Mouse (Mus musculus) lung, postnatal 0 days (tissue): ENCODE data around the gene Rnf213. TPM values are rescaled to one million over a fixed set of nuclear protein-coding genes. Genes with fewer than 3 reads are reported as not detected.
A peak's percentile ranks its signal among the peaks of the same experiment; 100 is the strongest.
"Not testable (repeated sequence)": the region's sequence is repeated elsewhere in the genome, so short reads cannot be mapped to it uniquely, and the experiment has no call there.

ENCODE experiments used
- ATAC-seq: fragments of 200-750 bp; cut with Nextera tagmentation; 2 replicates; pipeline ENCODE4 v1.8.0; 2017; ENCODE audit warnings: moderate library complexity
- DNase-seq: peaks from one replicate; pipeline ENCODE4 v3.0.0-alpha.2; 2016; ENCODE audit warnings: low spot score
- H3K27ac ChIP-seq: fragments of 300-500 bp; sonication (generic); 2 replicates; pipeline ENCODE4 v1.5.1; 2014; ENCODE audit warnings: antibody characterized with exemption, mild to moderate bottlenecking, low read length, mixed read lengths
- H3K27me3 ChIP-seq: fragments of 300-500 bp; sonication (generic); replicated peaks from 2 replicates; pipeline ENCODE4 v1.6.1; 2014; ENCODE audit warnings: low read length, mixed read lengths; ENCODE audit not compliant: insufficient read depth
- H3K36me3 ChIP-seq: fragments of 300-500 bp; sonication (generic); 2 replicates; pipeline ENCODE4 v1.6.1; 2014; ENCODE audit warnings: low read length, mixed read lengths; ENCODE audit not compliant: insufficient read depth
- H3K4me1 ChIP-seq: fragments of 300-500 bp; sonication (generic); 2 replicates; pipeline ENCODE4 v1.6.1; 2014; ENCODE audit warnings: antibody characterized with exemption, low read depth, low read length, mixed read lengths; ENCODE audit not compliant: insufficient read depth
- H3K4me2 ChIP-seq: fragments of 300-500 bp; sonication (generic); replicated peaks from 2 replicates; pipeline ENCODE4 v1.6.1; 2014; ENCODE audit warnings: low read depth, mild to moderate bottlenecking, low read length, moderate library complexity, mixed read lengths
- H3K4me3 ChIP-seq: fragments of 300-500 bp; sonication (generic); 2 replicates; pipeline ENCODE4 v1.5.1; 2014; ENCODE audit warnings: low read depth, low read length
- H3K9ac ChIP-seq: fragments of 300-500 bp; sonication (generic); replicated peaks from 2 replicates; pipeline ENCODE4 v1.6.1; 2014; ENCODE audit warnings: low read depth, mild to moderate bottlenecking
- H3K9me3 ChIP-seq: fragments of 300-500 bp; sonication (generic); 2 replicates; pipeline ENCODE4 v1.6.1; 2016; ENCODE audit warnings: low read length, mixed read lengths
- CTCF ChIP-seq: IDR thresholded peaks from 2 replicates; pipeline ENCODE4 v1.5.1; 2016; ENCODE audit warnings: antibody characterized with exemption, mild to moderate bottlenecking
- EP300 ChIP-seq: IDR thresholded peaks from 2 replicates; pipeline ENCODE4 v1.6.1; 2016; ENCODE audit warnings: antibody characterized with exemption, mild to moderate bottlenecking, control low read depth
- WGBS: fragments of 180-500 bp; shearing (Covaris S2); extraction: QIAGEN DNeasy Blood & Tissue Kit; methylation state at CpG from one replicate; pipeline ENCODE4 v1.1.7; 2014; 5-methylcytosine and 5-hydroxymethylcytosine counted together
- polyA plus RNA-seq: library from polyadenylated mRNA; unstranded; fragments of >200 nt; fragmentation: Nextera tagmentation; extraction: Ambion mirVana; gene quantifications from 2 replicates; pipeline ENCODE4 v1.2.1, GENCODE M21; 2015

Gene Rnf213
- polyA plus RNA-seq, 1 experiment from 2014 or later, result 8.2 TPM

DNA sequence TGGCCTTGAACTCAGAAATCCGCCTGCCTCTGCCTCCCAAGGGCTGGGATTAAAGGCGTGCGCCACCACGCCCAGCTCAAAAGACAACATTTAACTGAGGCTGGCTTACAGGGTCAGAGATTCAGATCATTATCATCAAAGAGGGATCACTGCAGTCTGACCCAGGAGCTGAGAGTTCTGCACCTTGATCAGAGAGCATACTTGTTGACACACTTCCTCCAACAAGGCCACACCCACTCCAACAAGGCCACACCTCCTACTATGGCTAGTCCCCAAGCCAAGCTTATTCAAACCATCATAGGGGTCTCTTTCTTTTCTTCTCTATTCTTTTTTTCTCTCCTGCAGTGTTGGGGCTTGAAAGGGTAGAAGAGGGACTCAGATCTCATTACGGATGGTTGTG, 6.6 kb upstream of the Rnf213 start:
- no peak for TF ChIP-seq EP300
- no peaks in the 10 kb centered on the region for H3K36me3 ChIP-seq
- H3K27me3 ChIP-seq, result no peaks in the 10 kb centered on the region
- H3K9ac ChIP-seq, result no peak overlapping the region
- ATAC-seq (no peak), DNase-seq (no peak)
- H3K9me3 ChIP-seq, result no peaks in the 10 kb centered on the region
- no peak overlapping the region for H3K4me3 ChIP-seq
- H3K4me1 ChIP-seq, result peaks cover 5% of the 10 kb centered on the region; the same call in 1 of the 2 replicates
- H3K27ac ChIP-seq, result no peak overlapping the region
- WGBS, result 92% methylated on average over 5 of the region's 5 CpGs
- H3K4me2 ChIP-seq, result no peak overlapping the region

DNA sequence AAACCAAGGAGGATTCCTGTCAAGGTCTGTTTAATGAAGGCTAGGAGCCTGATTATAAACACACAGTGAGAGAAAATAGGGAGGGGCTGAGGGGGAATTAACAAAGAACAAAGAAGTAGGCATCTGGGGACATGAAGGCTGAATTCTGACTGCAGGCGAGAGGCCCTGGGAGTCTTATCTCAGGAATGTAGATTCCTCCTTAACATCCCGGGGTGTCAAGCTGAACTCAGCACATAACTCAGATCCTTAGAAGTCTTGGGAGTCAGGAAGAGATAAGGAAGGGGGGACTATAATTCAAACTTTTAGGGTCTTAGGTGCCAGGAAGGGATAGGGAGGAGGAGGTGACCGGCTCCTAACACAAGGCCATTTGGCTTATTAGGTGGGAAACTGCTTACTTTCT, 5.6 kb upstream of the Rnf213 start:
- H3K9ac ChIP-seq, H3K27me3 ChIP-seq, H3K4me1 ChIP-seq, H3K4me3 ChIP-seq, DNase-seq, ATAC-seq, H3K36me3 ChIP-seq, H3K4me2 ChIP-seq, H3K27ac ChIP-seq, H3K9me3 ChIP-seq: not testable (repeated sequence)
- 11% methylated on average over 3 of the region's 3 CpGs for WGBS

DNA sequence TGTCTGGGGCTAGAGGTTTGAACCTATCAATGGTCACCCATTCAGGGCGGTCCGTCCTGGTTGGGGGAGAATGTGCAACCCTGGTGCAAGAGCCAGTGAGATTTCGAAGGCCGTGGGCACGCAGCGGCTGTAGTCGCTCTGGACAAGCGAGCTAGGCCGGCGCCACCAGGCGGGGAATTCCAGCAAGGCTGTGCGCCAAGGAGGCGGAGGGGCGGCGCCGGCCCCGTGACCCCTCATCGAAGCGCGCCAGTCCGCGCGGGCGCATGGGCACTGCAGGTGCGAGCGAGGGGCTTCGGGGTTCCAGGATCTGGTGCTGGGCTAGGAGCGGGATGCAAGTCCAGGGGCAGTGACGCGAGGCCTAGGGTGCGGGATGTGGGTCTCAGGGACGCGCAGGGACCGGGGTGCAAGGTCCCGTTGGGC, 3.0 kb upstream of the Rnf213 start:
- Histone ChIP-seq H3K27ac (peak overlapping the region; percentile 98), H3K9me3 (no peaks in the 10 kb centered on the region), H3K9ac (peak overlapping the region; percentile 69), H3K27me3 (no peaks in the 10 kb centered on the region), H3K4me2 (peak overlapping the region; percentile 87), H3K4me1 (peaks cover 8% of the 10 kb centered on the region; the same call in 1 of the 2 replicates), H3K4me3 (peak overlapping the region; percentile 84), H3K36me3 (no peaks in the 10 kb centered on the region)
- ATAC-seq, result peak; percentile 75
- no peak for TF ChIP-seq EP300
- TF ChIP-seq CTCF, result peak; percentile 74
- 2% methylated on average over 35 of the region's 35 CpGs for WGBS
- peak; percentile 90 for DNase-seq

DNA sequence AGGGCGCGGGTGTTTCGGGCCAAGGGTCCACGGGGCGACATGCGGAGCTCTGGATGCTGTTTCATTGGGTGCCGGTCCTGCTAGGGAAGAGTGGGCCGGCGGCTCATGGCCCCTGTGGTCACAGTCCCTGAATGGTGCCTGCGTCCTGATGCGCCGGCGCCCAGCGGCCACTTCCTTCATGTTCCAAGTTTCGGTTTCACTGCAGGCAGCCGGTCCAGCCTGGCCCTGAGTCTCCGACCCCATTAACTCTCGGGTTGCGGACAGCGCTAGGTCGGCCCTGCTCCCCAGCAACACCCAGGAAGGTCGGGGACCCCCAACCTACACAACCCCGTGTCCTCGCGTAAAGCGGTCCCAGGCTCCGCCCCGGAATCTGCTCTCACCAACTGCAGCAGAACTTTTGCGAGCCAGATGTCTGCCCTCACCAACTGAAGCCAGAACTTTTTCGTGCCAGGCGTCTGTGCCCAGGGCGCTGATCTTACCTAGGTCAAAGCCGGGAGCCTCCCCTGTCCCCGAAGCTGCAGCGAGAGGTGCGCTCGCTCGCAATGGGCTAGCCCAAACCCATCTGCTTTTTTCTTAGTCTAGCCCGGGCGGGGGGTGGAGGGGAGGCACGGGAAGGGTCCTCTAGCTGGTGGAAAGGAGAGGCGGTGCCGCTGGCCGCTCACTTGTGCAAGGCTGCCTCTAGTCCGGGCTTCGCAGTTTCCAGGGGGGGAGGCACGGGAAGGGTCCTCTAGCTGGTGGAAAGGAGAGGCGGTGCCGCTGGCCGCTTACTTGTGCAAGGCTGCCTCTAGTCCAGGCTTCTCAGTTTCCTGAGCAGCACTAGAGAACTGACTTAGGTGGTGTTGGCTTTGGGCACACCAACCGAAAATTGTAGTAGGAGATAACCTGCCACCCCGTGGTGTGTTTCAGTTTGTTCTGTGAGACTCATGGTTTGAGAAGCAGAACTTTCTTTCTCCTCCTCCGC, 2.3 kb upstream of the Rnf213 start:
- Histone ChIP-seq H3K36me3 (no peaks in the 10 kb centered on the region), H3K9me3 (no peaks in the 10 kb centered on the region), H3K4me2 (peak overlapping the region; percentile 87), H3K9ac (peak overlapping the region; percentile 69), H3K4me1 (peaks cover 12% of the 10 kb centered on the region; the same call in 1 of the 2 replicates), H3K4me3 (peak overlapping the region; percentile 84), H3K27ac (peak overlapping the region; percentile 98), H3K27me3 (no peaks in the 10 kb centered on the region)
- WGBS, result 3% methylated on average over 51 of the region's 53 CpGs
- TF ChIP-seq EP300 (no peak), CTCF (peak; percentile 11)
- peak; percentile 82 for DNase-seq
- ATAC-seq, result peak; percentile 70

DNA sequence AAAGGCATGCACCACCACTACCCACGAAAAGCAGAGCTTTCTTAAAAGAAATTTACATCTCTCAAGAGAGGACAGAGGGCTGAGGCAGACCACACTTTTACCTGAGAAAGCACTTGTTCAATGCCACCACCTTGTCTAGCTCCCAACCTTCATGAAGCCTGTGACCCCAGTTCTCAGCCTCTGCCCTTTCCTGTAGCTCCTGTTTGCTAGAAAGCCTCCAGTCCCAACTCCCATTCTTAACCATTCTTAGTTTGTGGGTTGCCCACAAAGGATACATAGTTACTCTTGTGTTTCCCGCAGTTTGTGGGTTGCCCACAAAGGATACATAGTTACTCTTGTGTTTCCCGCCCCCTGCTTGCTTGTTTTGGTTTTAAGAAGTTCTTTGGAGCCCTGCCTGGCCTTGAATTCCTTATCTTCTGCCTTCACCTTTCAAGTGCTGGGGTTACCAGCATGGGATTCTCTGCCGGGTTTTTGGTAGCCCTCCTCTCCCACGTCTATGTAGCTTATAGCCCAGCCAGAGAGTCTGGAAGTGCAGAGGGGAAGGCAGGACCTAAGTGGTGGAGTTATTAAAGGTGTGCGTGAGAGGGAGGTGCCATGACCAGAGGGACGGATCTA, 1.4 kb upstream of the Rnf213 start:
- TF ChIP-seq CTCF, result 0 out of 2 replicates have a peak, but pooled peaks have one; percentile 6
- no peak for TF ChIP-seq EP300

DNA sequence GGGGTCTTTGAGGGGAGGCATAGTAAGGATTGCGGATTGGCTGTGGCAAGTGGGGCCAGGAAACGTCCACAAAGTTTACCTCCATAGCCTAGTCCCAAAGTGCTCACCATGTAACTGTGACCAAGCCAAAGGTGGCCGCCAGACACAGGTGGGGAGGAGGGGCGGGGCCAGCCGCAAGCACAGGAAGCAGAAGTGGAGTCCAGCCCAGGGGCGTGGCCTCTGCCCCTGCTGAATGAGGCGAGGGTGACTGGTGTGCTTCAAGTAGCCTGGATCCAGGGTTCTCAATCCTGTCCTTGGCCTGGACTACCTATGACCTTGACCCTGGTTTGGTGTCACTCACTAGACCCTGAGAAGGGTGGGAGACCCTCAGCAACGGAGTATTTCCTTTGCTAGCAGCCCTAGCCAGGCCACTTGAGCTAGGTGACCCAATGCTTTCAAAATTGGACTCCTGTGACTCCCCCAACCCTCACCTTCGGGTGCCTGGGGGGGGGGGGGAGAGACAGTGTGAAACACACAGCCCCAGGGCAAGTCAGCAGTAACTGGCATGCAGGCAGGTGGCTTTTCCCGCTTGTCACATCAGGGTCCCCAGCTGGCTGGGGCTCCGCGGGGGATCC, 792 bp upstream of the Rnf213 start:
- peak overlapping the region; percentile 98 for H3K27ac ChIP-seq
- DNase-seq (peak; percentile 93), ATAC-seq (peak; percentile 57)
- no peaks in the 10 kb centered on the region for H3K9me3 ChIP-seq
- H3K27me3 ChIP-seq, result no peaks in the 10 kb centered on the region
- WGBS, result 12% methylated on average over 11 of the region's 12 CpGs
- peak overlapping the region; percentile 66; the same call in 1 of the 2 replicates for H3K9ac ChIP-seq
- no peaks in the 10 kb centered on the region for H3K36me3 ChIP-seq
- peaks cover 12% of the 10 kb centered on the region; the same call in 1 of the 2 replicates for H3K4me1 ChIP-seq
- H3K4me3 ChIP-seq, result peak overlapping the region; percentile 80
- TF ChIP-seq EP300, result no peak
- TF ChIP-seq CTCF, result no peak
- H3K4me2 ChIP-seq, result peak overlapping the region; percentile 72

More for the DNA sequence above, 1.4 kb upstream of the Rnf213 start:
- Histone ChIP-seq H3K4me1 (peaks cover 12% of the 10 kb centered on the region; the same call in 1 of the 2 replicates), H3K4me3 (peak overlapping the region; percentile 84; the same call in 1 of the 2 replicates), H3K27ac (peak overlapping the region; percentile 98), H3K9me3 (no peaks in the 10 kb centered on the region), H3K9ac (no peak overlapping the region), H3K4me2 (peak overlapping the region; percentile 87), H3K27me3 (no peaks in the 10 kb centered on the region), H3K36me3 (no peaks in the 10 kb centered on the region)
- ATAC-seq (no peak), DNase-seq (peak; percentile 13)
- 27% methylated on average over 7 of the region's 7 CpGs for WGBS
